In the genomic region with DNA sequence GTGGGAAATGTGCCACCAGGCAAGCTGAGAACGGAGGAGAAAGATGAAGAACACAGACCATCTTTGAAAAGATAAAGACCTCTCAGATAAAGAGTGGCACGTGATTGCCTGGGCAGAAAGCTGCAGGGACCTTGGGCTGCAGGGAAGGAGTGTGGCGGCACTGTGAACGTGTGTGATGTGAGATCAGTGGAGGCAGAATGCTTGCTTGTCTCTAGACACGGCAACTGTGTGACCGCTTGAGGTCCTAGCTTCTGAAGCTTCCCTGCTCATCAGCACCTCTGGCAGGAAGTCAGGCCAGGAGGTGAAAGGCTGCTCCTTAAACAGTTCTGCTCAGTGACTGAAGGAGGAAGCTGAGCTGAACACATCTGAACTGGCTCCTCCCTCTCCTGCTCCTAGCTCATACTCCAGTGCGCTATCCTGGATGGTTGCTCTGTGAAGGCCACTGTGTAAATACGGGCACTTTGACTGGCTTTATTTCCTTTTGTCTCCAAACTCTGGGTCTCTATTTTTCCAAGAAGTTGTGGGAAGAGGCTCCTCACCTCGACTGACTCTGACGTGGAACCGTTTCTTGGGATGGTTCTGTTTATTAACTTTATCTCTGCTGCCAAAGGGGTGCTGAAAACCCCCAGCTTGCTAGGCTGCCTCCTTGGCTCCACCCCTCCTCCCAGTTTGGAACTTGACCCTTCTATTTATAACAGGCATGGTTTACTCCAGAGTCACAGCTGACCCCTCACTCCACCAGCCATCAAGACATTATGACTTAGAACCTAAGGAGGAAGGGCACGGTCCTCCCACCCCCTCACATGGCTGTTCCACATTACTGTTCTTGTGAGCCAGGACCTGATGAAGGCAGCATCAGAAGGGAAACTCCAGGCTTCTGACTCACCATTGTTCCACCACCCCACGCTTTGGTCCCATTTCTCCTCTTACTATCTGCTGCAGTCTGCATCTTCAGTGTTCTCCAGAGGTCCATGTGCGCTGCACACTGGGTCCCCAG, we compare ENCODE assay signal across 10 mouse cellular contexts.
DNase-seq lines count a peak whose midpoint lies in the region; ATAC-seq and TF ChIP-seq lines count a peak whose summit lies in the region.
"Had no signal": no experiment of that assay in that cellular context is flagged by ENCODE, and none has a peak within 500 bp of the region (broad histone marks: within the 10 kb centered on the region; RNA-seq: fewer than 3 reads in every experiment).

No protein-coding gene starts in this region.

- peaks cover 5% of the 10 kb centered on the region for H3K4me1 ChIP-seq in hindbrain, embryonic 16.5 days (ENCODE audit: control insufficient read depth, insufficient read depth, low read depth, low read length)
- H3K4me1 ChIP-seq in hindbrain, postnatal 0 days (ENCODE audit: insufficient read depth, low read length) = peaks cover 17% of the 10 kb centered on the region
- H3K4me1 ChIP-seq in hindbrain, embryonic 14.5 days (replicated peaks; ENCODE audit: control insufficient read depth, insufficient read depth, low read length) = peaks cover 5% of the 10 kb centered on the region; the same call in 1 of the 2 replicates

- ATAC-seq in hindbrain, embryonic 16.5 days = peak; percentile 51; the same call in 1 of the 2 replicates
- ATAC-seq in hindbrain, postnatal 0 days = no peak
- ATAC-seq in hindbrain, embryonic 14.5 days (ENCODE audit: low FRiP score) = no peak

- H3K27me3 ChIP-seq in hindbrain, embryonic 16.5 days (replicated peaks; ENCODE audit: control insufficient read depth, insufficient read depth, low read length) = no peaks in the 10 kb centered on the region
- no peaks in the 10 kb centered on the region for H3K27me3 ChIP-seq in hindbrain, postnatal 0 days (ENCODE audit: insufficient read depth, low read length)
- H3K27me3 ChIP-seq in hindbrain, embryonic 14.5 days (ENCODE audit: control insufficient read depth, insufficient read depth, low read length) = no peaks in the 10 kb centered on the region

- DNase-seq in hindbrain, postnatal 0 days (ENCODE audit: low spot score) = no peak
- peak; percentile 40 for DNase-seq in embryo, embryonic 11 days
- DNase-seq in kidney, postnatal 10 days = peak; percentile 55
- peak; percentile 35 to 54 for DNase-seq in lung, postnatal 4 days
- no peak for DNase-seq in hindbrain, embryonic 14.5 days (ENCODE audit: low spot score)
- DNase-seq in layer of hippocampus, postnatal 25 days (ENCODE audit: extremely low spot score in 1 of 2, low spot score in 1 of 2) = no peak
- DNase-seq in left cerebral cortex, postnatal 14 days (ENCODE audit: low spot score in 2 of 2) = no peak
- DNase-seq: cerebellum, adult 2 months had no signal

- intact Hi-C loops in left cerebral cortex, postnatal 14 days (cut with DNase I) = loop anchor here (10.0 kb wide), 1 partner anchor 194 kb away; no protein-coding TSS in a partner anchor

- no peak overlapping the region for H3K4me3 ChIP-seq in hindbrain, embryonic 16.5 days (ENCODE audit: low read length)
- no peak overlapping the region for H3K4me3 ChIP-seq in hindbrain, postnatal 0 days (ENCODE audit: low read length)
- H3K4me3 ChIP-seq in hindbrain, embryonic 14.5 days (replicated peaks; ENCODE audit: low read length) = no peak overlapping the region

- no peaks in the 10 kb centered on the region for H3K9me3 ChIP-seq in hindbrain, embryonic 16.5 days (ENCODE audit: control insufficient read depth, low read length)
- no peaks in the 10 kb centered on the region for H3K9me3 ChIP-seq in hindbrain, postnatal 0 days (ENCODE audit: low read length)
- H3K9me3 ChIP-seq in hindbrain, embryonic 14.5 days (ENCODE audit: control insufficient read depth, low read length) = no peaks in the 10 kb centered on the region

- H3K27ac ChIP-seq in hindbrain, embryonic 16.5 days (ENCODE audit: low read depth, low read length) = no peak overlapping the region
- H3K27ac ChIP-seq in hindbrain, postnatal 0 days = no peak overlapping the region
- H3K27ac ChIP-seq in hindbrain, embryonic 14.5 days = no peak overlapping the region

- no peaks in the 10 kb centered on the region for H3K36me3 ChIP-seq in hindbrain, embryonic 16.5 days (ENCODE audit: control insufficient read depth, insufficient read depth, low read length)
- H3K36me3 ChIP-seq in hindbrain, postnatal 0 days (ENCODE audit: insufficient read depth, low read length) = no peaks in the 10 kb centered on the region
- H3K36me3 ChIP-seq in hindbrain, embryonic 14.5 days (replicated peaks; ENCODE audit: control insufficient read depth, insufficient read depth) = no peaks in the 10 kb centered on the region
- H3K36me3 ChIP-seq: G1E had no signal

- H3K4me2 ChIP-seq in hindbrain, embryonic 16.5 days (ENCODE audit: low read length) = no peak overlapping the region
- no peak overlapping the region for H3K4me2 ChIP-seq in hindbrain, postnatal 0 days (ENCODE audit: low read depth, low read length)
- H3K4me2 ChIP-seq in hindbrain, embryonic 14.5 days (replicated peaks) = no peak overlapping the region

- WGBS in hindbrain, embryonic 16.5 days = 71% methylated on average over 14 of the region's 14 CpGs
- WGBS in hindbrain, postnatal 0 days = 66% methylated on average over 14 of the region's 14 CpGs
- WGBS in hindbrain, embryonic 14.5 days = 68% methylated on average over 14 of the region's 14 CpGs

- no peak for TF ChIP-seq CTCF in hindbrain, postnatal 0 days (IDR thresholded peaks at IDR 0.05; ENCODE audit: low read depth)

- no peak overlapping the region for H3K9ac ChIP-seq in hindbrain, embryonic 16.5 days (ENCODE audit: low read depth, low read length)
- H3K9ac ChIP-seq in hindbrain, postnatal 0 days (replicated peaks; ENCODE audit: low read length) = no peak overlapping the region
- no peak overlapping the region for H3K9ac ChIP-seq in hindbrain, embryonic 14.5 days

Comparison
In these comparisons a context has a peak if more than half of its experiments do, and no peak if none do; other contexts are left out.
1. DNase-seq: peak in embryo, embryonic 11 days (single experiment), kidney, postnatal 10 days (single experiment) and lung, postnatal 4 days (2 of 2); none in hindbrain, postnatal 0 days (single experiment), hindbrain, embryonic 14.5 days (single experiment), layer of hippocampus, postnatal 25 days (0 of 2) and left cerebral cortex, postnatal 14 days (0 of 2).